Mouse (Mus musculus): Measurements from ENCODE around the gene Slc6a16. TPM values are rescaled to one million over a fixed set of nuclear protein-coding genes. Genes with fewer than 3 reads are reported as not detected.
A peak's percentile ranks its signal among the peaks of the same experiment; 100 is the strongest.
"Not testable (repeated sequence)": the region's sequence is repeated elsewhere in the genome, so short reads cannot be mapped to it uniquely, and the experiment has no call there.

The Slc6a16 gene
- total RNA-seq, 4 experiments from 2014 or later, result 1.9 to 3.4 (median 2.6) TPM

- no peak for DNase-seq (ENCODE audit: low spot score in 2 of 2)
Observed at GRCm38 (mm10) chr7:45247666-45248065, 6.8 kb downstream of the Slc6a16 start.

GRCm38 (mm10) chr7:45253806-45254205, 12.9 kb downstream of the Slc6a16 start:
- DNase-seq (ENCODE audit: low spot score in 2 of 2), result no peak

GRCm38 (mm10) chr7:45255822-45256221, 14.9 kb downstream of the Slc6a16 start:
- not testable (repeated sequence) for DNase-seq (ENCODE audit: low spot score in 2 of 2)

- DNase-seq (ENCODE audit: low spot score in 2 of 2), result peak in 1 of 2 experiments; percentile 32
Observed at GRCm38 (mm10) chr7:45257063-45257840, 16.4 kb downstream of the Slc6a16 start.

- no peak for DNase-seq (ENCODE audit: low spot score in 2 of 2)
Observed at GRCm38 (mm10) chr7:45259281-45259680, 18.4 kb downstream of the Slc6a16 start.

- no peak for DNase-seq (ENCODE audit: low spot score in 2 of 2)
Observed at GRCm38 (mm10) chr7:45262266-45262665, 21.4 kb downstream of the Slc6a16 start.

GRCm38 (mm10) chr7:45263006-45263607, 22.2 kb downstream of the Slc6a16 start:
- DNase-seq (ENCODE audit: low spot score in 2 of 2), result no peak

GRCm38 (mm10) chr7:45264348-45264747, 23.5 kb downstream of the Slc6a16 start:
- no peak for DNase-seq (ENCODE audit: low spot score in 2 of 2)

- DNase-seq (ENCODE audit: low spot score in 2 of 2), result no peak
Observed at GRCm38 (mm10) chr7:45265518-45265917, 24.6 kb downstream of the Slc6a16 start.

GRCm38 (mm10) chr7:45272786-45273412, 32.0 kb downstream of the Slc6a16 start:
- DNase-seq (ENCODE audit: low spot score in 2 of 2), result no peak

- DNase-seq (ENCODE audit: low spot score in 2 of 2), result no peak
Observed at GRCm38 (mm10) chr7:45273672-45274071, 32.8 kb downstream of the Slc6a16 start.

GRCm38 (mm10) chr7:45277136-45277760, 36.4 kb downstream of the Slc6a16 start, which contains the start of gene Slc6a21:
Gene Slc6a21 (plus strand): TSS chr7:45277513.
- DNase-seq (ENCODE audit: low spot score in 2 of 2), result peak; percentile 47 to 68

GRCm38 (mm10) chr7:45286486-45286885, 45.6 kb downstream of the Slc6a16 start:
- no peak for DNase-seq (ENCODE audit: low spot score in 2 of 2)

- DNase-seq (ENCODE audit: low spot score in 2 of 2), result no peak
Observed at GRCm38 (mm10) chr7:45296626-45297025, 55.7 kb downstream of the Slc6a16 start.

GRCm38 (mm10) chr7:45297563-45297962, 56.7 kb downstream of the Slc6a16 start:
- no peak for DNase-seq (ENCODE audit: low spot score in 2 of 2)

GRCm38 (mm10) chr7:45299752-45300151, 58.9 kb downstream of the Slc6a16 start:
- DNase-seq (ENCODE audit: low spot score in 2 of 2), result peak; percentile 58 to 69

- DNase-seq (ENCODE audit: low spot score in 2 of 2), result peak in 1 of 2 experiments; percentile 74
Observed at GRCm38 (mm10) chr7:45300270-45300669, 59.4 kb downstream of the Slc6a16 start.

GRCm38 (mm10) chr7:45302626-45303025, 61.7 kb downstream of the Slc6a16 start:
- DNase-seq (ENCODE audit: low spot score in 2 of 2), result no peak

GRCm38 (mm10) chr7:45304869-45305268, 64.0 kb downstream of the Slc6a16 start:
- no peak for DNase-seq (ENCODE audit: low spot score in 2 of 2)

- DNase-seq (ENCODE audit: low spot score in 2 of 2), result peak; percentile 64 to 66
Observed at GRCm38 (mm10) chr7:45305275-45305674, 64.4 kb downstream of the Slc6a16 start.

- DNase-seq (ENCODE audit: low spot score in 2 of 2), result no peak
Observed at GRCm38 (mm10) chr7:45308551-45309240, 67.8 kb downstream of the Slc6a16 start.
